Mouse (Mus musculus) testis, postnatal 14 days (tissue): Measurements from ENCODE around the gene Fndc10.
"Not testable (repeated sequence)": the region's sequence is repeated elsewhere in the genome, so short reads cannot be mapped to it uniquely, and the experiment has no call there.

Experiments used
- DNase-seq: peaks from one replicate; pipeline ENCODE4 v3.0.0; 2021; ENCODE audit warnings: low spot score

The Fndc10 gene

DNA sequence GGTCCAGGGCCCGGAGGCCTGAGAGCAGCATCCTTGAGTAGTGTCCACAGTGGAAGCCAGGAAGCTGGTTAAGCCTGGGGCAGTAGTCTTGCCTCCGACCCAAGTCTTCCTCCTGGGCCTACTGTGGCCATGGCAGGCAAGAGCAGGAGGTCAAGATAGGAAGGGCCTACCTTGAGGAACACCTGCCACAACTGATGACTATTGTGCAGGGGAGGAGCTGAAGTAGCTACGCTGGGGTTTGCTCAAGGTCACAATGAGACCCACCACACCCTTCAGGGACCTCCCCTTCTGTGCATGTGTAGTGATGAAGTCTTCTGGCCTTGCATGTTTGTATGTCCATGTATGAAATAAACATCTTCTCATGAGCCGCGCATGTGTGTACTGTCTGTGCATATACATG lies 41.6 kb downstream of the Fndc10 start:
- DNase-seq, result no peak

DNA sequence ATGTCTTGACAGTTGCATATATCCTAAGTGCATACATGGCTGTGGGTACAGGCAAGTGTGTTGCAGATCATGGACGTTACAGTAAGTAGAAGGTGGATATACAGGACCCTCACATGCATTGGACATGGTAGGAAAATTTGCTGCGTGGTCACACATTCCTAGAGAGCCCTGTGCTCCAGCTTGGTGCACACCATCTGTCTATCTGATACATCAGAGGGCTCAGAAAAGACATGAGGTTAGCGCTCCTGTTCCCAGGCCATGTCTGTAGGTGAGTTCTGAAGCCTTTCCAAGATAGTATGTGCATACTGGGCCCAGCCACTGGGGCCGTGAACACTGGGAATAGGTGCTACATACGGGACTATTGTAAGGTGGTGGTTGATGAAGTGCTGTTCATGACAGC lies 42.3 kb downstream of the Fndc10 start:
- no peak for DNase-seq

- DNase-seq, result no peak
These were observed 44.1 kb downstream of the Fndc10 start for GRCm38 (mm10) chr4:155738262-155738661.

DNA sequence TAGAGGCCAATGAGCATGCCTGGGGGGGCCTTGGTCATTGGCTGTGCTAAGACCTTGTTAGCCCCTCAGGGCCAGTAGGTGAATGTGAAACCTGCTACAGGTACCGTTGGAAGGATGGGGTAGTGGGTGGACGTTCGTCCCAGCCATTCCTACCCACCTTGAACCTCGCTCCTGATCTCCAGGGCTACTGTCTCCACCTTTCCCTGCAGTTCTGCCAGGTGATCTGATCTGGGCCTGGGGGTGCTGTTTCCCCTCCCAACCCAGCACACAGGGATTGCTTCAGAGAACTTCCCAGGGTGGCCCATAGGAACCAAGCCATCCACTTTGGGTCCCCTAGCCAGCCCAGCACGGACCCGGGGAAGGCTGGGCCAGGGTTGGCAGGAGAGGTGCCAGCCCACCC lies 45.0 kb downstream of the Fndc10 start:
- DNase-seq, result no peak

DNA sequence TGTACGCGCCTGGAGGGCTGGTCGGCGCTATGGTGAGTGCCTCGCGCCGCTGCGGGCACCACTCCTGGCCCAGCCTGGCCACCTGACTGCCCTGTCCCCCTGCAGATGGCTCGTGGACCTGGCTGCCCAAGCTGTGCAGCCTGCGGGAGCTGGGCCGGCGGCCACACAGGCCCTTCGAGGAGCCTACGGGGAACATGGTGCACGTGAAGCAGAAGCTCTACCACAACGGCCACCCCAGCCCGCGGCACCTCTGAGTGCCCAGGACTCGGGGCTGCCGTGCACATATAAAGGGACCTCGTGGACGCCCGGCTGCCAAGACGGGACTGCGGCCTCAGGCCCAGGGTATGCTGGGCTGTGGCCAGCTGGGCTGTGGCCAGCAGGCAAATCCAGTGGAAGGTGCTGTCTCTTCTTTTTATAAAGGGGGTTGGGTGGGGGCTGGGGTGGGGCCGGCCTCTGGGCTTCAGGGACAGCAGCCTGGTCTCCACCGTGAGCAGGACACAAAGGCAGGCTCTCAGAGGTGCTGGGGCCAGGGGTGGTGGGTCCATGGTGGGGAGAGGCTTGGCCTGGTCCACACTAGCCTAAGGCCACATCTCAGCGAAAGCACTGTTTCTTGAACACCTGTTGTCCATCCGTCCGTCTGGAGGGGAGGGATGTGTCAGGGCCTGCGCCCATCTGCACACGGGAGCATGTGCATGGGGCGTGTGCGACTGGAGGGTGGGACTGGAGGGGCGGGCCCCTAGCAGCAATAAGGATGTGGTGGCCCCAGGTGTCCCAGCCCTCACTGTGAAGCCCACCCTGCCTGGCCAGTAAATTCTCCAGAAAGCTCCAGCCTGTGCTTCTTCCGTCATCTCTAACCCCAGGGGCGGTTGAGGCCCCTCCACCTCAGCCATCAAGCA lies 45.8 kb downstream of the Fndc10 start:
- DNase-seq, result no peak

DNA sequence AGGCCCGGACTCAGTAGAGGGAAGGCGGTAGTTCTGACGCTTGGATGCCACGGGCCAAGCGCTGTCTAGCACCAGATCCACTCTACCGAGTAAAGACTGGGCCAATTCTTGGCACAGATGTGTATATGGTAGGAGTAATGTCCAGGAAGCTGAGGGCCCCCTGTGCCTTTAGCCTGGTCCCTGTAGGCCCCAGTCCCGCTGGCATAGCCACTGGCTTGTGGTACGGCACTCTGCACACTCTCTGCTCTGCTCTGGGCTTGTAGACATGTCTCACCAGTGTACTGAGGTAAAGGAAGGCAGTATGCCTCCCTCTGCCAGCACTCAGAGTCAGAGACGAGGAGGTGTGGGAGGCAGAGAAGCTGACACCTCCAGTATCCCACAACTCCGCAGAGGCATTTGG lies 46.5 kb downstream of the Fndc10 start:
- not testable (repeated sequence) for DNase-seq

- no peak for DNase-seq
These were observed 48.5 kb downstream of the Fndc10 start for GRCm38 (mm10) chr4:155742684-155743083.

GRCm38 (mm10) chr4:155744474-155744873 lies 50.3 kb downstream of the Fndc10 start:
- DNase-seq, result no peak

GRCm38 (mm10) chr4:155745136-155745535 lies 51.0 kb downstream of the Fndc10 start:
- no peak for DNase-seq
